ENCODE assay signal across 16 mouse cellular contexts in the genomic region with DNA sequence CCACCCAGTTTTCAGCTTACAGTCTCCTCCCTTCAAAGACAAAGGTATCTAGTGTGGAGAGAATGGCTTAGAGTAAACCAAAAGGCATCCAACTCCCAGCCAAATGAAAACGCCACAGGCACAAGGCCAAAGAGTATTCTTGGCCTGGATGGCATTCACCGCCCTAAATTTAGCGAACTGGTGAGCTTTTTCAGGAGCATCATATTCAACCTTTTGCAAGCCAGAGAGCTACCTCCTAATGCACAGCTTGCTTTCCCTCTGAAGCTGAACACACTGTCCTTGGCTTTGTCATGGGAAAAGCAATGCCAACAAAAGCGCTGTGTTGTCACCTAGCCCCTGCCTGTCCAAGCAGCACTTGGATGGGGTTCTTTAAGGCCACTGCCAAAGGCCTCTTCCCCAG.
A peak's percentile ranks its signal among the peaks of the same experiment; 100 is the strongest.
DNase-seq lines count a peak whose midpoint lies in the region; ATAC-seq lines count a peak whose summit lies in the region.
"Had no signal": no experiment of that assay in that cellular context is flagged by ENCODE, and none has a peak within 500 bp of the region (broad histone marks: within the 10 kb centered on the region; RNA-seq: fewer than 3 reads in every experiment).

No protein-coding gene starts in this region.

- WGBS in kidney, embryonic 16.5 days = 92% methylated on average over 4 of the region's 4 CpGs

- DNase-seq in right cerebral cortex, adult 18-20 months = peak; percentile 8
- DNase-seq in right cerebral cortex, adult 2 months (ENCODE audit: low spot score in 2 of 2) = no peak
- peak; percentile 91 for DNase-seq in cerebellum, adult 9-10 months
- DNase-seq in heart, adult 9 months (ENCODE audit: low spot score in 2 of 2) = peak; percentile 77 to 82
- DNase-seq in skeletal muscle tissue, adult 2 months (ENCODE audit: low read depth, low spot score) = peak; percentile 88
- DNase-seq in kidney, postnatal 4 days = no peak
- no peak for DNase-seq in embryo, embryonic 10 days (ENCODE audit: low spot score)
- DNase-seq: kidney, postnatal 25 days; right cerebral cortex, postnatal 25 days had no signal

- H3K4me1 ChIP-seq in kidney, embryonic 16.5 days (ENCODE audit: insufficient read depth, low read length) = no peaks in the 10 kb centered on the region
- H3K4me1 ChIP-seq: limb, embryonic 12.5 days; lung, embryonic 15.5 days; midbrain, embryonic 13.5 days had no signal

- ATAC-seq in kidney, embryonic 16.5 days (ENCODE audit: low FRiP score, low TSS enrichment) = no peak
- ATAC-seq: inflammation-experienced regulatory T-cells, adult 6 months; midbrain, embryonic 13.5 days had no signal

- no peaks in the 10 kb centered on the region for H3K36me3 ChIP-seq in kidney, embryonic 16.5 days (ENCODE audit: insufficient read depth, low read length)
- H3K36me3 ChIP-seq: limb, embryonic 12.5 days; lung, embryonic 15.5 days; midbrain, embryonic 13.5 days had no signal

- H3K27ac ChIP-seq in kidney, embryonic 16.5 days (ENCODE audit: low read length) = no peak overlapping the region
- H3K27ac ChIP-seq: limb, embryonic 12.5 days; lung, embryonic 15.5 days; midbrain, embryonic 13.5 days; stomach, postnatal 0 days had no signal

- H3K9me3 ChIP-seq in kidney, embryonic 16.5 days (ENCODE audit: low read length) = no peaks in the 10 kb centered on the region
- H3K9me3 ChIP-seq: limb, embryonic 12.5 days; lung, embryonic 15.5 days; midbrain, embryonic 13.5 days had no signal

- H3K4me3 ChIP-seq in kidney, embryonic 16.5 days (ENCODE audit: low read length) = no peak overlapping the region
- H3K4me3 ChIP-seq: erythroblast, embryonic 14.5 days; limb, embryonic 12.5 days; lung, embryonic 15.5 days; midbrain, embryonic 13.5 days had no signal

- no peak overlapping the region for H3K4me2 ChIP-seq in kidney, embryonic 16.5 days (replicated peaks; ENCODE audit: low read depth, low read length)
- H3K4me2 ChIP-seq: limb, embryonic 12.5 days; lung, embryonic 15.5 days; midbrain, embryonic 13.5 days had no signal

- no peak overlapping the region for H3K9ac ChIP-seq in kidney, embryonic 16.5 days (replicated peaks; ENCODE audit: low read length)
- H3K9ac ChIP-seq: limb, embryonic 12.5 days; lung, embryonic 15.5 days; midbrain, embryonic 13.5 days had no signal

- no peaks in the 10 kb centered on the region for H3K27me3 ChIP-seq in kidney, embryonic 16.5 days (ENCODE audit: insufficient read depth, low read length)
- H3K27me3 ChIP-seq: limb, embryonic 12.5 days; lung, embryonic 15.5 days; midbrain, embryonic 13.5 days had no signal

Comparison
In these comparisons a context has a peak if more than half of its experiments do, and no peak if none do; other contexts are left out.
1. DNase-seq: peak in right cerebral cortex, adult 18-20 months (single experiment), cerebellum, adult 9-10 months (single experiment), heart, adult 9 months (2 of 2) and skeletal muscle tissue, adult 2 months (single experiment); none in right cerebral cortex, adult 2 months (0 of 2), kidney, postnatal 4 days (0 of 2) and embryo, embryonic 10 days (single experiment).